Mouse (Mus musculus) right cerebral cortex, adult 2 months (tissue): Measurements from ENCODE around the gene Sept3.
"Not testable (repeated sequence)": the region's sequence is repeated elsewhere in the genome, so short reads cannot be mapped to it uniquely, and the experiment has no call there.

Experiments used
- DNase-seq, 2 experiments: peaks; one replicate each; pipeline ENCODE4 v3.0.0; 2021 to 2022; ENCODE audit warnings: low spot score in 2 of 2

Gene Sept3

DNA sequence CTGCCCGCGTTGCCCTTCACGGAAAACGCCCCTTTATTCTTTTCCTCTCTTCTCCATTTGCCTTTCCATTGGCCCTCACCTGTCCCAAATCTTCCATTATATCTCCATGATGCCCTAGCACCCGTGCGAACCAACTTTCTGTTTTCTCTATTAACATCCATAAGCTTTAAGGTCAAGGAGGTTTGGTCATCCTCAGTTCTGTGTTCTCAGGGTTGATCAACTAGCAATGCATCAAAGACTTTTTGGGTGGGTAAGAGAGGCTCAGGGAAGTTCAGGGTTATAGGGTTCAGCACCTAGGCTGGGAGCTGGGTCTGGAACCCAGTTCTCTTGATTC is at the start of gene Sept3:
TSS of gene Sept3 (plus strand) at position 301 of the 334 bp plus-strand sequence.
- DNase-seq: no peak

DNA sequence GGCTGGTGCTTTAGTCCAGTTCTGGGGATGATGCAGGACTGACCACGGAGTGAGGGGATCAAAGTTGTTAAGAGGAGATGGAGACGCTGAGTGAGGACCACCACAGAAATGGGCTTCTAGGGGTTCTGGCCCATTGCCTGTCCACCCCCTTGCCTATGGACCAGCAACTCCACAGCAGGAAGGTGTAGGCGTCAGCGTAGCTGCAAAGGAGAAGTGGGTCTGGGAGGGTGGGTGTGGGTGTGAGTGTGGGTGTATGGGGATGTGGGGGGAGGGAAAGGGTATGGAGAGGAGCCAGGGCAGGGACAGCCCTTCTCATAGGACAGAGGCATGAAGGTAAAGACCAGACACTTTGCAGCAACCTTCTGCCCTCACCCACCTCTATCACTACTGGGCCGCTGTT is 48.9 kb upstream of the Sept3 start:
- no peak for DNase-seq

DNA sequence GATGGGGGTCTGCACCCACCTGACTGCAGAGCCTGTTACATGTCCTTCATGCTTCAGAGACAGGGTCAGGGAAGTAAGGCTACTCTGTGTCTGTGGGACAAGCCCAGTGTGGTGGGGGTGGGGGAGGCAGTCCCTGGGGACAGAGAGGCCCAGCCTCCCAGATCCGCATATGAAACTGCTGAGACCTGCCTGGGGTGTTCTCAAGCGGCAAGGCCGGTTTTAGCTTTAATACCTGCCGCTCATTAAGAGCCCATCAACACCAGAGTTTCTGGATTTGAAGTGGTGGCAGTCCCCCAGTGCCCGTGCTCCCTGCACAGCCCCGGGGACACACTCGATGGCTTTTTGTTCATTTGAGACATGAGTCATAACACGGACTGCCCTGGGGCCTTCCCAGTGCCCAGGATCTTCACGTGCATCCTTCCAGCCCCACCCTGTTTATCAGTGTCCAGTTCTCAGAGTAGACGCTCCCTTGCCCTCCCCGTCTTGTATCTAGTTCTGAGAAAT is 45.1 kb upstream of the Sept3 start:
- DNase-seq: no peak

DNA sequence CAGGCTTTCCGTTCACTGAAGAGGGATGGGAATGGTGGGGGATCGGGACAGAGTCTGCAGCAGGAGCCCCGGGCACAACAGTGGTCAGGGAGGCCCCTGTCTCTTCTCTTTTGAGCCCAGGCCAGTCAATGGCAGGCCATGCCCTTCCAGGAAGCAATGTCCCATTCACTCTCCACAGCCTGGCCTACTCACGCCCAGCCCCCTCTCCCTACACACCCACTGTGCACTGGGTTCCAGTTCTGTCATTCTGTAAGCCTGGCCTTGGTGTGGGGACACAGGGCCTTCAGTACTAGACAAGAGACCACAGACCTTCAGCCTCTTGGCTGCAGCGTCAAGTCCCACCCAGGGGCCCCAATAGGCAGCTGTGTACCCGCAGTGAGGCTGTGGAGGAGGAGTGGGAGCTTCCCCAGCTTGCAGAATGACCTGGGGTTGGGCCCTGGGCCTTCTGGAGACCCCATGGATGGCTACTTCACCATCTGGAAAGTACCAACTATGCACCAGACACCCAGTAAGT is 44.5 kb upstream of the Sept3 start:
- DNase-seq: no peak

DNA sequence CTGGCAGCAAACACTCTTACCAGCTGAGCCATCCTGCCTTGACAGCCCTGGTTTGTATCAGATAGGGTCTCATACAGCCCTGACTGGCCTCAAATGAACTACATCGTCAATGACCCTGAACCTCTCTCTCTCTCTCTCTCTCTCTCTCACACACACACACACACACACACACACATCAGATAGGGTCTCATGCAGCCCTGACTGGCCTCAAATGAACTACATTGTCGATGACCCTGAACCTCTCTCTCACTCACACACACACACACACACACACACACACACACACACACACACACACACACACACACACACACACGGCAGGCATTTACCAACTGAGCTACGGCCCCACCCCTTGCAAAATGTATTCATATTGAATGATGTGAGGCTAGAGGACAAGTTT is 43.6 kb upstream of the Sept3 start:
- DNase-seq: no peak

DNA sequence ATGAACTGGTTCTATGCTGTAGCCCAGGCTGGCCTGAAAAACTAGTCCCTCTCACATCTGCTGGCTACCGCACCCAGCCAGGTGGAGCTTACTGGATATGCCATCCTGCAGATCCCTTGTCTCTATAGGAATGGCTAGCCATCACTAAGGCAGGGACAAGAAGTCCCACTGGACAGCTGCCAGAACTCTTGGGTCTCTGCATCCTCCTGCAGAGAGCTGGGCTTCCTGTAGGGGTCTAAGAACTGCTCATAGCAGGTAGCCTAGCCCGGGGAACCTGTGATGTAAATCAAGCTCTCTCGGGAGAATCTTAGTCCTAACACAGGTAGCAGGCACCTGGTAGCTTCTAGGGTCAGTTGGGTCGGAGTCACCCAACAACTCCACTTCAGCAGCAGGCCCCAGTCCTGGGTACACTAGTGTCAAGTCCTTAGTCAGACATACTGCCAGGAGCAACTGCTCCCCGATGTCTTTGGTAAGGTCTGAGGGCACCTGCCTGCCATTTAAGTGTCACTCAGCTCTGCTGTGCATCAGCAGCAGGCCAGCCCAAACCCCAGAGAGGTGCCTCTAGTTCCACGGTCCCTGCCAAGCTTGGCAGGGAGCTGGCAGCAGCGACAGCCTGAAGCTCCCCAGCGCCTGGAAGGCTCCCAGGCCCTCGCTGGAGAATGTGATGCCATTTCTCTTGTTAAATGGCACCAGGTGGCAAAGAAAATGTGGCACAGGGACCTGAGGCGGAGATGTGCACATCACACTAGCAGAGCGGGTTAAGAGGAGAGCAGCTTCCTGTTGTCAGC is 42.9 kb upstream of the Sept3 start:
- no peak for DNase-seq

DNA sequence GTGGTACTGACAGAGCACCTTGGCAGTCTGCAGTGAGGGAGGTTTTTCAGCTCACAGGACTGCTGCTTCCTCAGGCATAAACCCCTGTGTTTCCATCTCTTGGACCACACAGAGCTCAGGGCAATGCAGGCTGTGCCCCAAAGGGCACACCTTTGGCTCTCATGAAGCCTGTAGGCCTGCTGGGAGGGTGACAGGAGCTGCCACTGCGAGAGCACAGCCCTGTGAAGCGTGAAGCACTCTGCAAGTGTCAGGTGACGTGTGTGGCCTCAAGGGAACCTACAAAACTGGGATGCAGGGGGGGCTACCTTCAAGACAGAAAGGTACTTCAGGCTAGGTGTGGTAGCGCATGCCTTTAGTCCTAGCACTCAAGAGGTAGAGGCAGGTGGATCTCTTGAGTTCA is 42.0 kb upstream of the Sept3 start:
- DNase-seq: no peak

DNA sequence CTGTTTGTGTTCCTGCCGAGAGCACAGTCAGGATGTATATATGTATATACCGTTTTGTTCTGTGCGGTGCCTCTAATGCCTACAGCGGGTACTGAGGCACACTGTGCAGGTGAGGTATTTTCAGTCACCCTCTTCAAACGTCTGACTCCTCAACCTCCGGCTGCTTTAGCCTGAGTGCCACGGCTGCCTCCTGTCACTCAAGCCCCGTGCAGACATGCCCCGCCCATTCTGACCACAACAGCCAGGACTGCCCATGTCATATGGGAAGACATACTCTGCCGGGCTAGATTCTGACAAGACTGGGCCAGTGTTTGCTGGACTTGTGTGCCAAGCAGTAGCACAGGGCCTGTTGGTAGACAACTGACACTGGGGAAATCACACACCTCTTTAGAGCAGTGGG is 39.0 kb upstream of the Sept3 start:
- DNase-seq: no peak

DNA sequence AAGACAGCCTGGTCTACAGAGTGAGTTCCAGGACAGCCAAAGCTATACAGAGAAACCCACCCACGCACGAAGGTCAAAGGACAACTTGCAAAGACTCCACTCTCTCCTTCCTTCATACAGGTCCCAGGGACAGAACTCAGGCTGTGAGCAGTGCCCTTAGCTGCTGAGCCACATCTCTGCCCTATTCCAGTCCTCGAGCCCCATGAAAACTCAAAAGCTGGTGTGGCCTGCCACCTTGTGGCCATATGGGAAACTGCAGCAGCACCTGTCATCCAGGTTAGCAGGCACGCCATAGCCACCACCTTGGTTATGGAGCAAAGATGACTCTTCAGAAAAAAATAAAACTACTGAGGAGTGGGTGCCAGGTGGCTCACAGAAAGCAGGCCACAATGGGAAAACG is 38.1 kb upstream of the Sept3 start:
- DNase-seq: peak; percentile 89 to 93

DNA sequence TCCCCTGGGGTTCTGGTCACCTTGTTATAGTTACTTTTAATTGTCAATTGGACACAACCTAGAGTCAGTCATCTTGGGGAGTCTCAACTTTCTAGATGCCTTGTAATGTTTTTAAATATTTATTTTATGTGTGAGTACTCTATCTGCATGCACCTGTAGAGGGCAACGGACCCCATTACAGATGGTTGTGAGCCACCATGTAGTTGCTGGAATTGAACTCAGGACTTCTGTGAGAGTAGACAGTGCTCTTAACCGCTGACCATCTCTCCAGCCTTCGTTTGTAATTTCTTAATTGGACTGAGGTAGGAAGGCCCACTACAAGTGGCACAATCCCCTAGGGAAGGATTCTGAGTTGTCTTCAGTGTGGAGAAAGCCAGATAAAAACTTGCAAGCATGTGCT is 31.4 kb upstream of the Sept3 start:
- no peak for DNase-seq

DNA sequence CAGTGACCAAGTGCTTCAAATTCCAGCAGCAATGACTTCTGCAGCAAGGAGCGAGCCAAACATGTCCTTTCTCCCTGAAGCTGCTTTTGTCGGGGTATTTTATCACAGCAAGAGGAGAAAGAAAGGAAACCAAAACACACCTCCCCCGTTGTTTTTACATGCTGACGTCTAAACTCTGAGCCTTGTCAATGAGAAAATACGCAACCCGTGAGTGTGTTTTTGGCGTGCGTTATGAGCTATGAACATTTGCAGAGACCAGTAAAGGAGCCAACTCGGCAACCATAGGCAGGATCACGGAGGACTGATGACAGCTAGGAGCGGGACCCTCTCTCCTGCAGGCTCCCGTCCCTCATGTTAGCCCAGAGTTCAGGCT is 31.0 kb upstream of the Sept3 start:
- DNase-seq: no peak

DNA sequence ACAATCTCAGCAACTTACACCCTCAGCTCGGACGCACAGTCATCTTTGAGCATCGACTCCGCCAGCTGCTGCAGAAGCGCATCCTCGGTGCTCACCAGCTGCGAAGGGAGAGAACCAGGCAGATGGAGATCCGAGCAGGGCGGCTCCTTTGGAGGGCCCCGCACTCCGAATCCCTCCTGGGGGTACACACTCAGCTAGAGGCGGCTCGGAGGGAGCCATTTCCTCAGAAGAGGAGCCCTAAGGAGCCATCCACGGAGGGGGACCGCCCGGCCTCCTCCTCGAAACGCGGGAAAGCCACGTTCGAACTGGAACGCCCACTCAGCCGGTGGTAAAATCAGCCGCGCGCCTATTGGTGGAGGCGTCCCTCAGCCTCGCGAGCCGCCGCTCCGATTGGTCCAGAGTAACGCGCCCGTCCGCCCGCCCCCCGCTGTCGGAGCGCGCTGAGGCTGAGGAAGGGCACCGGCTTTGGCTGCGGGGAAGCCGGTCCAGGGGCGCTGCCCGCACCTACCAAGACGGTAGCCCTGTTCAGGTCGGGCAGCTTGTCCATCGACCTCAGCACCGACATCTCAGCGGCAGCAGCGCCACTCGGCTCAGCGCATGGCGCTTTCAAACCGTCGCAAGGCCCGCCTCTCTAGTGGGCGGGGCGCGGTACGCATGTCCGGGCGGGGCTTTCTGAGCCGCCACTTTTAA is 30.4 kb upstream of the Sept3 start, which contains the start of gene Cenpm:
TSS of gene Cenpm (minus strand) at position 634 of the 690 bp plus-strand sequence.
- DNase-seq: peak; percentile 95 to 96

DNA sequence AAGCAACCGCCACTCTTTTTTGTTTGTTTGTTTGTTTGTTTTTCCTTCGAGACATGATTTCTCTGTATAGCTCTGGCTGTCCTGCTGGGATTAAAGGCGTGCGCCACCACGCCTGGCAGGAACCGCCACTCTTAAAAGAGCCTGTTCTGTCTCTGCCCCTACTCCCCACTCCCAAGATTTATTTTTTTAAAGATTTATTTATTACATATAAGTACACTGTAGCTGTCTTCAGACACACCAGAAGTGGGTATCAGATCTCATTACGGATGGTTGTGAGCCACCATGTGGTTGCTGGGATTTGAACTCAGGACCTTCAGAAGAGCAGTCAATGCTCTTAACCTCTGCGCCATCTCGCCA is 29.9 kb upstream of the Sept3 start:
- not testable (repeated sequence) for DNase-seq

DNA sequence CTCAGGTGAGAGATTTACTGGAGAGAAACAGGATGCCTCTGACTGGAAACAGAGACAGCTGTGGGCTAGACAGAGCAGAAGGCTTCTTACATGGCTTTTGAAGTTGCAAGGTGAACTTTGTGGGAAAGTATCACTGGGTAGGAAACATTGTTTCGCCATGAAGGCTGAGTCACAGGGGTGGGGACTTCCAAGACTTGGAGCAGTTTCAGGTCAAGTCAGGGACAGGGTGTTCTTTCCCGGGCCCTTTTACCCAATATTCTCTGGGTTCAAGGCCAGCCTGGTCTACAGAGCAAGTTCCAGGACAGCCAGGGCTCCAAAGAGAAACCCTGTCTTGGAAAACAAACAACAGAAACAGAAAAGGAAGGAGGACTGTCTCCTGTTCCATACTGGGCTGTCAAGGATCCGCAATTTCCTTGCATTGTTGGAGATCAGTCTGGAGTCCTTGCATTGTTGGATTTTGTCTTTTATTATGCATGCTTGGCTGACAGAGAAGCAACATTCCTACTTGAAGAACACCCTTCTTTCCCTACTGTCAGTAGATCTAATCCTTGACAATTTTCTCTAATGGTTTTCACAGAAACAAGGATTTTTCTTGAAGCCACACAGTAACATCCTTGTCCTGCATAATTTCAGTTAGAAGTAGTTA is 27.4 kb upstream of the Sept3 start:
- DNase-seq: no peak

DNA sequence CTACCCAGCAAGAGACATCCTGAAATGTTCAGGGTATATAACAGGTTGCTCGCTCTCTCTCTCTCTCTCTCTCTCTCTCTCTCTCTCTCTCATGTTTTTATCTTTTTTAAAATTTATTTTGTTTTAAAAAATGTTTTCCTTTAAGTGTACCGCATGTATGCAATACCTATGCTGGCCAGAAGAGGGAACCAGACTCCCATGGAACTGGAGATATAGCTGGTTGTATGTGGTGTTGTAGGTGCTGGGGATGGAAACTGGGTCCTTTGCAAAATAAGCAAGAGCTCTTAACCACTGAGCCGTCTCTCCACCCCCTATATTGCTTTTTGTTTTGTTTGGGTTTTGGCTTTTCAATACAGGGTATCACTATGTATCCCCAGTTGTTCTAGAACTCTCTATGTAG is 23.1 kb upstream of the Sept3 start:
- DNase-seq: no peak

DNA sequence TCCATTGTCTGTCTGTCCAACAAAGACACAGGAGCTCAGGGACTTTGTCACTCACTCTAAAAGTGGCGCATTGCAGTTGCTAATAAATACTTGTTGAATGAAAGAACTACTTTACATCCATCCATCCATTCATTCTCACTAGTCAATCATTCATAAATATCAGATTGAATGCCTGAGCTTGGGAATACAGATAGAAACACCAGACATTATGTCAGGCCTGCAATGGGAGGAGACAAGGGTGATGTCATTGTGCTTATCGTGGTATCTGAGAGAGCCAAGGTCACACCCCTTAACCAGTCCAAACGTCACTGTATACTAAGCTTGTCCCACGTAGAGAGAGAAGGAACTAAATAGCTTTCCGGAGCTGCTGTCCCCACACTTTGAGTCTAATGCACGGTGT is 22.6 kb upstream of the Sept3 start, which contains the start of gene 1500009C09Rik:
TSS of gene 1500009C09Rik (plus strand) at position 301 of the 400 bp plus-strand sequence.
- DNase-seq: no peak

DNA sequence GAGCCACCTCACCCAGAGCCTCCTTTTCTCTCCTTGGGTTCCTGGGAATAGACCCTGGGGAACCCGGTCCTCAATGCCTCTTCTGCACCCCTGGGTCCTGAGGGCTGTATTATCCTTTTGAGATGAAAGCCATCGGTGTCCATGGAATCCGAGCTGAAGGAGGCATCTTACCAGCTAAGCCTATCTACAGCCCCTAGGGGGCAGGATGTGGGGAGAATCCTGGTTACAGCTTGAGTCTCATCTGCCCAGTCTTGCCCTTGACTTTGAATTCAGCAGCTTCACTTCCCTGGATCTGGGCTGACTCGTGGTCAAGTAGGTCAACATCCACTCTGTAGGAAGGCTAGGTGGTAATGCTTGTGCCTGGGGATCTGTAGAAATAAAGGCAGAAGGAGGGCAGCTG is 19.4 kb upstream of the Sept3 start:
- DNase-seq: peak in 1 of 2 experiments; percentile 36

DNA sequence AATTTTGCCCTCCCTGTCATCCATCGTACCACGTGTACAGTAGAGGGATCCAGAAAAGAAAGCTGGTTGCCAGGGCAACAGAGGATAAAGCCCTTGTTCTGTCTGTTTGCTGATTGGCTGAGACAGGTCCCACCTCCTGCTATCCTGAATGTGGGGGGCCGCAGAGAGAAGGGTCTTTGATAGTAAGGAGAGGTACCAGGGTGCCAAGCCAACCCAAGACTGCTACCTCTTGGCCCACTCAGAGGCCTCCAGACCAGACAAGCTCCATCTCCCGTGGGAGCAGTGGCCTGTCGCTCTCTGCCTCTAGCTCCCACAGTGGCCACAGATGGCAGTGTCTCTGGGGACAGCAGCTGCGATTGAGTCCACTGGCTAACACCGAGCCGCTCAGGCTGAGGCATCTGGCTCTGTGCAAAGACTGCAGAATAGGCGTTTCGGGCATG is 18.7 kb upstream of the Sept3 start:
- peak; percentile 83 to 94 for DNase-seq

DNA sequence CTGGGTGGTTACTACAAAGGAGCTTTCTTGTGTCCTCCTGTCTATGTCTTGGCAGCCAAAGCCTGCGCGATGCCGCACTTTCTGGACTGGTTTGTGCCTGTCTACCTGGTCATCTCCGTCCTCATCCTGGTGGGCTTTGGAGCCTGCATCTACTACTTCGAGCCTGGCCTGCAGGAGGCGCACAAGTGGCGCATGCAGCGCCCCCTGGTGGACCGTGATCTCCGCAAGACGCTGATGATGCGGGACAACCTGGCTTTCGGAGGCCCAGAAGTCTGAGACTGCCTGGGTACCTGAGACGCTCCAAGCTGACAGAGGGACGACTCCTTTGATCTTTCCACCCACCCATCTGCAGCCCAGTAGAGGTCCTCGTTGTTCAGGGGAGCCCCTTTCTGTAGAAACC is 15.2 kb upstream of the Sept3 start:
- peak; percentile 75 to 79 for DNase-seq

DNA sequence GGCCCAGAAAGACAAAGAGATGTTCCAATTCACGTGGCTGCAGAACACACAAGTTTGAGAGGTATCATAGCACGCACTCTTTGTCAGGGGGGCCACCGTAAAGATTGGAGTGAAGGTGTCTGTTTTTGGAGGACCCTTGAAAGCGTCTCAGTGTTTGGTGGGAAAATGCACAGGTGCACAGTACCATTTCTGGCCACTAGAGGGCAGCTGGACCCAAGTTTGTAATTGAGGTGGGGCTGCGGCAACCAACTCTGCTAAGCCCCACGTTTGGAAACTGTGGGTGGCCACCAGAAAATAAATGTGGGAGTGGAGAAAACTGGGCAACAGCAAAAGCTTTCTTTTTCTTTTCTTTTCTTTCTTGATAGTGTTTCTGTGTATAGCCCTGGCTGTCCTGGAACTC is 8.3 kb upstream of the Sept3 start:
- DNase-seq: peak; percentile 83 to 84

DNA sequence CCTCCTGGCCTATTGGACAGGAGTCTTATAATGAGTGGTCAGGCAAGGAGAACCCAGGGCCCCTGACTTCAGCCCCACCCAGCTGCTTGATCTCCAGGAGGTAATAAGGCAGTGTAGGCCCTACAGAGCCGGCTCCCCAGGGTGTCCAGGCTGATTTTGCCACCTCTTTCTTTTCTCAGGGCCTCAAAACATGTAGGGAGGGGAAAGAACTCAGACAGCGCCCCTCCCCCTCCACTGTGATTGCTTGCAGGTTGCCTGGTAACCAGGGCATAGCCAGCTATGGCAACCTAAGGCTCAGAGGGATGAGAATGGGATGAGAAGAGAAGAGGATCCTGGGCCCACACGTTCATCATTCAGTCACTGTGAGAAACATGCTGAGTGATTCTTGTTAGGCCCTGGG is 6.5 kb upstream of the Sept3 start:
- peak; percentile 55 to 57 for DNase-seq

DNA sequence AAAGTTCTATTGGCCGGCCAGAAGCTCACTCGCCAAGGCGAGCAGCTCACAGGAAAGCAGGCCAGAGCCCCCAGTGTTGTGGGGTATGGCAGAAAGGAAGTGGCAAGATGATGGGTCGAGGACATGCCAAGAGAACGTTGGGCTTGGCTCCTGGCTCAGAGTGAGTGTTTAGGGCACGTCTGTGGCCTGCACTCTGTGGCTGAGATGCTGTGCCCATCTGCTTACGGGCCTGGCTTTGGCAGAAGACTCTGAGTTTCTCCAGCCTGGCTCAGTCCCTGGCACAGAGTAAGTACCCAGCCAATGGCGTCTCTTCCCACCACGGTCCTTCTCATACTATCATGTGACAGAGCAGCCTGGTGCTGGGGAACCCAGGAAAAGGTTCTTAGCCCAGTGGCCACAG is 5.9 kb upstream of the Sept3 start:
- no peak for DNase-seq
